Mouse (Mus musculus) lung, postnatal 0 days (tissue): Measurements from ENCODE around the gene Tmem274.
A peak's percentile ranks its signal among the peaks of the same experiment; 100 is the strongest.

Experiments used
- CTCF ChIP-seq: IDR thresholded peaks from 2 replicates; pipeline ENCODE4 v1.5.1; 2016; ENCODE audit warnings: antibody characterized with exemption, mild to moderate bottlenecking
- EP300 ChIP-seq: IDR thresholded peaks from 2 replicates; pipeline ENCODE4 v1.6.1; 2016; ENCODE audit warnings: antibody characterized with exemption, mild to moderate bottlenecking, control low read depth

GRCm38 (mm10) chr4:149485825-149486206 lies 8.6 kb downstream of the Tmem274 start:
- peak; percentile 64 for TF ChIP-seq CTCF
- no peak for TF ChIP-seq EP300
